Mouse (Mus musculus): ENCODE measurements around the gene Abcc4.
A peak's percentile ranks its signal among the peaks of the same experiment; 100 is the strongest.

The Abcc4 gene

GRCm38 (mm10) chr14:118705808-118706731, at the start of gene Abcc4:
Gene Abcc4 (minus strand): TSS chr14:118706219.
- DNase-seq (ENCODE audit: low spot score), result peak; percentile 70

DNA sequence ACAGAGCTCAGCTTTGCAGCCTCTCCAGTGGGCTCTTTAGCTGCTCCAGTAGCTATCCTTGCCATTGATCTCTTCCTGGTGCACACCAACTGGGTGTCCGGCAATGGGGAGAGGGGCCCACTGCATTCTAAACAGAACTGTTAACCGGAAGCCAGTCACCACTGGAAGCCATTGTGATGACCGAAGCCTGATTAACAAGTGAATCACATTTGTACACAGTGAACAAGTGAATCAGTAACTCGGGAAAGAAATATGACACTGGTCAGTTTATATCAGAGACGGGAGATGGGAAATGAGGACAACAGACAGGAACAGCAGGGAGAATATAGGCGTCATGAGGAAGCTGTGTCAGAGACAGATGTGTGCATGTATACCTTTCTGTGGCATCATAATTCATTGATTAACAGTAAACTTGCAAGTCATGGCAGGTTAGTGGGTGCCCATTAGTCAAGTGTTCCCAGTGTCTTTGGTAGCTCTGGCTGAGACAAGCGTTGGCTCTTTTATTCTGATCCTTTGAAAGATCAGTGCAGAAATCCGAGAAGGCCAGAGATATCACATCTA, 45.3 kb upstream of the Abcc4 start:
- DNase-seq (ENCODE audit: low spot score), result no peak

DNA sequence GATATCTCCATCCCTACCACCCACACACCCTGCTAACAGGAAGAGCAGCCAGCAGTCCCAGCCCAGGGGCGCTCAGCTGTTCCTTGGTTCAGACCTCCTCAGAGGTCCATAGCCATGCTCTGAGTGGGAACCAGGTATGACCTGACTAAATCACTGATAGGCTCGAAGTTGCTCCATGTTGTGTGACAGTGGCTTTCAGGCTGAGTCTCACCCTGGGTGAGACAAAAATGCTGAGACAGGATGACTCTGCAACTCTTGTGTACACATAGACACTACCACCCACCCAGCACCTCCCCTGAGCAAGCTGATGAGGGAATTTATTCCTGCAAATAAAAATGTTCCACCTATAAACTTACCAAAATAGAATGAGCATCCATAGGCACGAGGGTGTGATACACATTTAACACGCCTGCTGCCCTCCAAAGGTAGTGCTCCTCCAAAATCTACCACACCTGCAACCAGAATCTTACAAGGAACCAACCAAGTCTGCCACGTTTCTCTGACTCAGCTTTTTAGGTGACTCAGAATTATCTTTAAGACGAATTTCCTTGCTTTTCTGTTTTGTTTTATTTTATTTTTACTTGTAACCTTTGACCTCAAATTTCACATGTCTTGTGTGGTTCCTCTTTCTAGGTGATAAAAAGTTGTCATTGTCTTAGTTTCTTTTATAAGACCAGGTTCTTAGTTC, 44.6 kb upstream of the Abcc4 start:
- no peak for DNase-seq (ENCODE audit: low spot score)

GRCm38 (mm10) chr14:118749715-118750114, 43.7 kb upstream of the Abcc4 start:
- no peak for DNase-seq (ENCODE audit: low spot score)

- no peak for DNase-seq (ENCODE audit: low spot score)
These were observed 43.0 kb upstream of the Abcc4 start for GRCm38 (mm10) chr14:118749068-118749467.

DNA sequence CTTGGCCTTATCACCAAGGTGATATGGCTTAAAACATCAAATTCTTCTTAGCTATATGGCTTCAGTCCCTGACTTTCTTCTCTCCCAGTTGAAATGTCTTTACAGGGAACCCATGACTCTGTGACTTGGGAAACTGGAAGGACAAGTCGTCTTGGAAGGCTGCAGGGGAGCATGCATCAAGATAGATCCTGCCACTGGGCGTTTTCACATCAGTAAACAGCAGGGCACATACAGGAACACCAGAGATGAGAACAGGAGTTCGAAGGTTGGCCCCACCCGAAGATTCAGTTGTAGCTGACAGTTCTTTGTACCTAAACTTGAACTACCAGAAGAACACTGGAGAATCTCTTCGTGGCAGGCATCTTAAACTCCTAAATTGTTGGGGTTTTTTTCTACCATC, 36.8 kb upstream of the Abcc4 start:
- no peak for DNase-seq (ENCODE audit: low spot score)

DNA sequence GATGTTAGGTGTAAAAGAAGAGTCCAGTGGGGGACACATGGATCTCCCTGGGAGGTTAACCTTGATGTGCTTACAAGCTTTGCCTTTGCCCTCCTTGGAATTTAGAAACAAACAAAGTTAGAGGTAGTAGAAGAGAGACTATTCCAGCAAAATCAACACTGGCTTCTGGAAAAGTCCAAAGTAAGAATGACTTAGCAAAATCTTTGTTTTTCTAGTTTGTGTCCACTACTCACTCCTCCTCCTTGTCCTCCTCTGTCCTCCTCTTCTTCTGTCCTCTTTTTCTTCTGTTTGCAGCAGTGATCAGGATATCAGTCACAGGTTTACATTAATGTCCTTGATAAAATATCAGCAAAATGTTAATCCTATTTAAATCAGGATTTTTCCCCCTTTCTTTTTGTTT, 35.8 kb upstream of the Abcc4 start:
- no peak for DNase-seq (ENCODE audit: low spot score)

GRCm38 (mm10) chr14:118737251-118737888, 31.4 kb upstream of the Abcc4 start:
- DNase-seq (ENCODE audit: low spot score), result peak; percentile 63

GRCm38 (mm10) chr14:118735114-118735513, 29.1 kb upstream of the Abcc4 start:
- peak; percentile 82 for DNase-seq (ENCODE audit: low spot score)

GRCm38 (mm10) chr14:118733146-118733545, 27.1 kb upstream of the Abcc4 start:
- no peak for DNase-seq (ENCODE audit: low spot score)

GRCm38 (mm10) chr14:118730631-118731030, 24.6 kb upstream of the Abcc4 start:
- DNase-seq (ENCODE audit: low spot score), result no peak

DNA sequence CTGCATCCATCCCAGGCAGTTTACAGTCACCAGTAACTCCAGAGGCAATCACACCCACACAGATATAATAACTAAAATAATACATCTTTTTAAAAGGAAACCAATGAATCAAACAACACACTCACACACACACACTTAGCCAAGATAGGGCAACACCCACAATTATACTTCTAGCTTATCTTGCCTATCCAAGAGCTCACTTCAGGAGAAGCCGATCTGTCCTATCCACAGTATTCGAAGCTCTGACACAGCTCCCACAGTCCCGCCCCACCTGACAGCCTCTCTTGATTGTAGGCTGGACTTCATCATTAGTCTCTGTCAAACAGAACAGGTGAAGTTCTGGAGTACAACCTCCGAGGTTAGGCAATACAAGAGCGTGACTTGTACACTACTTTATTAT, 19.4 kb upstream of the Abcc4 start:
- DNase-seq (ENCODE audit: low spot score), result no peak

GRCm38 (mm10) chr14:118723920-118724693, 18.1 kb upstream of the Abcc4 start:
- DNase-seq (ENCODE audit: low spot score), result no peak

DNA sequence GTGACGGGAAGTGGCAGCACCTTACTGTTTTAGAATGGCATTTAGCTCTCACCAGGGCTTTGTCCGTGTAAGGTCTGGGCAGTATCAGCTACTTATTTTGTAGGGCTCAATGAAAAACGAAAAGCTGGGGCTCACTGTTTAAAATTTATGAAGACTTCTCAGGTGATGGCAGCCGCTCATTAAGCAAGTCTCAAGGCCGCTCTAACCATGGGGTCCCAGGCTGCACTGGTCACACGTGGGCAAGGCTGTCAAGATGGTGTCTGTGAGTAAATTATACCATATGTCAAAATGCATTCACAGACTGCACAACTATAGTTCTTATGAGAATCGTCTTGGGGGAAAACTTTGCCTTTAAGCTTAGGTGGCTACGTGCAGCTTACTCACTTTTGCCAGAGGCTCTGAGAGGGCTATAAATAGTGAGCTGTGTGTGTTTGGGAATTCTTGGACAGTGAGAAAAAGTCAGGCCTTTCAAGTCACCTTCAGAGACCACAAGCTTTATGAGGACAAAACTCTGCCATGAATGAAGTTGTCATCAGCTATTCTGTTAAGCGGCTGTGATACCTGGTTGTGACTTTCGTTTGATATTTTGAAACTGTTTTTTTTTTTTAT, 13.7 kb upstream of the Abcc4 start:
- DNase-seq (ENCODE audit: low spot score), result no peak

DNA sequence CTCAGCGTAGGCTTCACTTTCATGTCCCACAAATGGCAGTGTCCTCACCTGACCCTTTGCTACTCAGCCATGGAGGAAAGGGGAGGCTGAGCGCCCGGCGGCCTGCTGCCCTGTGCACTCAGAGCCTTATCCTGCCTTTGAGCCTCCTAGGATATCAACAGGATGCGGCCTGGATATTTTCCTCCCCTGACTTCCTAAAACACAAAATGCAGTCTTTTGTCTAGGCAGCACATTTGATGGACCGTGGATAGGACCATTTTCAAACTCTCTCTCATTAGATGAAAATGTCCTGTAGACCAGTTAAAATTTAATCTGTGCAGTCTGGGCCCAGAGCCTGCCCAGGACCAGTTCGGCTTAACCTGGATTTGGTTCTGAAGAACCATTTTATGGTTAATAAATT, 12.6 kb upstream of the Abcc4 start:
- no peak for DNase-seq (ENCODE audit: low spot score)

GRCm38 (mm10) chr14:118716372-118717312, 10.6 kb upstream of the Abcc4 start:
- no peak for DNase-seq (ENCODE audit: low spot score)

GRCm38 (mm10) chr14:118714720-118715119, 8.7 kb upstream of the Abcc4 start:
- DNase-seq (ENCODE audit: low spot score), result no peak

GRCm38 (mm10) chr14:118714320-118714719, 8.3 kb upstream of the Abcc4 start:
- no peak for DNase-seq (ENCODE audit: low spot score)

DNA sequence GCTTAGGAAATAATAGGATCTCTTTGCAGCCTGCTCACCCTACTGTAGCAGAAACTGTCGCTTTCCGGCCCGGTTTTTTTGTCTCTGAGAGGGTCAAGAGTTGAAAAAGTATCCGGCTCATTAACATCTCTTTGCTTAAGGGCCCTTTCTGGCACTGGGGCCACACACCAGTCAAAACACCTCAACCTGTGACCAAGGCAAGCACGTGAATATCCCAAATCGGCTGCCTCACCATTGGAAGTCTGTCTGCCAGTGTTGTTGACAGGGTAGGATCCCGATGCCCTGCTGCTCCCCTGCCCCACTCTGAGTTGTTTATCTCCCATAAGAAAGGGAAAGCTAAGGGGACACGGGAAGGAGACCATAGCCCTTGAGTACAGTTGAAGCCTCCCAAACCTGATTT, 7.8 kb upstream of the Abcc4 start:
- DNase-seq (ENCODE audit: low spot score), result no peak

- peak; percentile 36 for DNase-seq (ENCODE audit: low spot score)
These were observed 7.4 kb upstream of the Abcc4 start for GRCm38 (mm10) chr14:118713408-118713807.
